Mouse (Mus musculus): ENCODE measurements around the gene Ifnb1.

- TF ChIP-seq CTCF (IDR thresholded peaks at IDR 0.05; ENCODE audit: low read depth) (peak; percentile 92), EP300 (optimal IDR thresholded peaks at IDR 0.05) (no peak)
These were observed 27.8 kb upstream of the Ifnb1 start for GRCm38 (mm10) chr4:88550161-88550945.
